ENCODE assay signal across 9 mouse cellular contexts in the genomic region with DNA sequence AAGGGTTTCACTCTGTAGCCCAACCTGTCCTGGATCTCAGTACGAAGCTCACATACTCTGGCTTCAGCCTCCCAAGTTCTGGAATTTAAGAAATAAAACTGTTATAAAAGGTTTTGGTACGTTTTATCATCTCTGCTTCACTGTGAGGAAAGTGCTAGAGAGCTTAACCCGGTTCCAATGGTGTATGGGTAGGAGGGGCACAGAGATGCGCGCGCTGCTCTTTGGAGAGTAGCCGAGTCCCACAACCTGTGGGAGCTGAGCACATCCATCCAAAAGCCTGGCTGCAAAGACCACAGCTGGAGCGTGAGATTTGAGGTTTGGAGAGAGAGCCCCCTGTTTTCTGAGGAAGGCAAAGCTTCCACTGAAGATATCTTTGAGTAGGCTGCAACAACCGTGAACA. TPM values are rescaled to one million over a fixed set of nuclear protein-coding genes. Genes with fewer than 3 reads are reported as not detected.
DNase-seq lines count a peak whose midpoint lies in the region; ATAC-seq lines count a peak whose summit lies in the region.
"Had no signal": no experiment of that assay in that cellular context is flagged by ENCODE, and none has a peak within 500 bp of the region (broad histone marks: within the 10 kb centered on the region; RNA-seq: fewer than 3 reads in every experiment).

No protein-coding gene starts in this region.

- no peaks in the 10 kb centered on the region for H3K27me3 ChIP-seq in hindbrain, embryonic 16.5 days (replicated peaks; ENCODE audit: control insufficient read depth, insufficient read depth, low read length)
- H3K27me3 ChIP-seq in midbrain, embryonic 16.5 days (ENCODE audit: control insufficient read depth, insufficient read depth, low read depth, low read length): peaks cover 6% of the 10 kb centered on the region

- peak overlapping the region; percentile 89 for H3K4me2 ChIP-seq in hindbrain, embryonic 16.5 days (ENCODE audit: low read length)
- H3K4me2 ChIP-seq in midbrain, embryonic 16.5 days (ENCODE audit: low read length): peak overlapping the region; percentile 65

- peak; percentile 38; the same call in 1 of the 2 replicates for ATAC-seq in hindbrain, embryonic 16.5 days
- ATAC-seq in midbrain, embryonic 16.5 days: peak; percentile 62
- no peak for ATAC-seq in erythroid progenitor cell, adult 5-6 weeks (replicated peaks; ENCODE audit: low FRiP score, poor library complexity, severe bottlenecking)

- peak overlapping the region; percentile 50 for H3K4me3 ChIP-seq in hindbrain, embryonic 16.5 days (ENCODE audit: low read length)
- H3K4me3 ChIP-seq in midbrain, embryonic 16.5 days (ENCODE audit: low read depth, low read length): peak overlapping the region; percentile 24

- no peak overlapping the region for H3K27ac ChIP-seq in hindbrain, embryonic 16.5 days (ENCODE audit: low read depth, low read length)
- H3K27ac ChIP-seq in midbrain, embryonic 16.5 days (ENCODE audit: low read length): no peak overlapping the region

- WGBS in hindbrain, embryonic 16.5 days: under 1% methylated on average over 9 of the region's 9 CpGs
- WGBS in midbrain, embryonic 16.5 days: under 1% methylated on average over 9 of the region's 9 CpGs

- H3K4me1 ChIP-seq in hindbrain, embryonic 16.5 days (ENCODE audit: control insufficient read depth, insufficient read depth, low read depth, low read length): peaks cover 7% of the 10 kb centered on the region
- peaks cover 9% of the 10 kb centered on the region for H3K4me1 ChIP-seq in midbrain, embryonic 16.5 days (ENCODE audit: control insufficient read depth, insufficient read depth, low read length)

- H3K9me3 ChIP-seq in hindbrain, embryonic 16.5 days (ENCODE audit: control insufficient read depth, low read length): no peaks in the 10 kb centered on the region
- H3K9me3 ChIP-seq in midbrain, embryonic 16.5 days (replicated peaks; ENCODE audit: control insufficient read depth, low read length, poor library complexity, severe bottlenecking): no peaks in the 10 kb centered on the region

- peak overlapping the region; percentile 48 for H3K9ac ChIP-seq in hindbrain, embryonic 16.5 days (ENCODE audit: low read depth, low read length)
- peak overlapping the region; percentile 55 for H3K9ac ChIP-seq in midbrain, embryonic 16.5 days (ENCODE audit: low read depth, low read length)

- peak; percentile 17 to 25 for DNase-seq in cerebellum, postnatal 10 days
- DNase-seq in cerebellum, adult 9-11 months: no peak
- peak; percentile 8 for DNase-seq in right cerebral cortex, postnatal 14 days
- DNase-seq in right cerebral cortex, postnatal 25 days: no peak
- no peak for DNase-seq in cerebellum, adult 9-10 months

- no peaks in the 10 kb centered on the region for H3K36me3 ChIP-seq in hindbrain, embryonic 16.5 days (ENCODE audit: control insufficient read depth, insufficient read depth, low read length)
- H3K36me3 ChIP-seq in midbrain, embryonic 16.5 days (ENCODE audit: control insufficient read depth, insufficient read depth, low read length): no peaks in the 10 kb centered on the region

RNA-seq across cellular contexts. Expression of a gene that starts 15.5 kb away (rescaled TPM):
- polyA plus RNA-seq in hindbrain, embryonic 16.5 days (2015; fragmentation: Nextera tagmentation; extraction: Ambion mirVana): 0.26 and 0.64 TPM in 2 replicates
- polyA plus RNA-seq in midbrain, embryonic 16.5 days (2015; fragmentation: Nextera tagmentation; extraction: Ambion mirVana): 0.54 TPM in 1 of 2 replicates, not detected in the other
- total RNA-seq in erythroid progenitor cell, adult 5-6 weeks (2015; ENCODE audit: low replicate concordance): not detected in 2 replicates
- not detected in 2 replicates for total RNA-seq in erythroid progenitor cell, adult 5-6 weeks (2017; ENCODE audit: low replicate concordance)
- total RNA-seq: layer of hippocampus, postnatal 14 days had no signal

RNA-seq across cellular contexts. Expression of a gene that starts 19.3 kb away (rescaled TPM):
- not detected in 2 replicates for polyA plus RNA-seq in hindbrain, embryonic 16.5 days (2015; fragmentation: Nextera tagmentation; extraction: Ambion mirVana)
- not detected in 2 replicates for polyA plus RNA-seq in midbrain, embryonic 16.5 days (2015; fragmentation: Nextera tagmentation; extraction: Ambion mirVana)
- not detected in 2 replicates for total RNA-seq in erythroid progenitor cell, adult 5-6 weeks (2015; ENCODE audit: low replicate concordance)
- not detected in 2 replicates for total RNA-seq in erythroid progenitor cell, adult 5-6 weeks (2017; ENCODE audit: low replicate concordance)
- total RNA-seq: layer of hippocampus, postnatal 14 days had no signal

RNA-seq across cellular contexts. Expression of a gene that starts 34.9 kb away (rescaled TPM):
- polyA plus RNA-seq in hindbrain, embryonic 16.5 days (2015; fragmentation: Nextera tagmentation; extraction: Ambion mirVana): not detected in 2 replicates
- polyA plus RNA-seq in midbrain, embryonic 16.5 days (2015; fragmentation: Nextera tagmentation; extraction: Ambion mirVana): not detected in 2 replicates
- not detected in 2 replicates for total RNA-seq in erythroid progenitor cell, adult 5-6 weeks (2015; ENCODE audit: low replicate concordance)
- total RNA-seq in erythroid progenitor cell, adult 5-6 weeks (2017; ENCODE audit: low replicate concordance): not detected in 2 replicates
- total RNA-seq: layer of hippocampus, postnatal 14 days had no signal

RNA-seq across cellular contexts. Expression of a gene that starts 35.2 kb away (rescaled TPM):
- polyA plus RNA-seq in hindbrain, embryonic 16.5 days (2015; fragmentation: Nextera tagmentation; extraction: Ambion mirVana): 10.1 and 12.0 TPM in 2 replicates
- 11.5 and 13.5 TPM in 2 replicates for polyA plus RNA-seq in midbrain, embryonic 16.5 days (2015; fragmentation: Nextera tagmentation; extraction: Ambion mirVana)
- total RNA-seq in erythroid progenitor cell, adult 5-6 weeks (2015; ENCODE audit: low replicate concordance): 2.9 TPM in 1 of 2 replicates, not detected in the other
- 0.98 and 3.3 TPM in 2 replicates for total RNA-seq in erythroid progenitor cell, adult 5-6 weeks (2017; ENCODE audit: low replicate concordance)

Comparison
In these comparisons a context has a peak if more than half of its experiments do, and no peak if none do; other contexts are left out.
1. DNase-seq: peak in cerebellum, postnatal 10 days (2 of 2) and right cerebral cortex, postnatal 14 days (single experiment); none in cerebellum, adult 9-11 months (single experiment), right cerebral cortex, postnatal 25 days (single experiment) and cerebellum, adult 9-10 months (single experiment).